Mouse (Mus musculus) liver, embryonic 11.5 days (tissue): ENCODE results near the gene A1cf. TPM values are rescaled to one million over a fixed set of nuclear protein-coding genes. Genes with fewer than 3 reads are reported as not detected.
A peak's percentile ranks its signal among the peaks of the same experiment; 100 is the strongest.

Source experiments
- ATAC-seq: fragments of 200-750 bp; cut with Nextera tagmentation; replicated peaks from 2 replicates; pipeline ENCODE4 v1.8.0; 2017; ENCODE audit warnings: moderate number of reproducible peaks, mild to moderate bottlenecking, moderate TSS enrichment, moderate library complexity; ENCODE audit not compliant: low FRiP score
- DNase-seq: peaks from one replicate; pipeline ENCODE4 v3.0.0-alpha.2; 2017; ENCODE audit warnings: low spot score
- H3K27ac ChIP-seq: fragments of 300-500 bp; sonication (generic); 2 replicates; pipeline ENCODE4 v1.5.1; 2014; ENCODE audit warnings: mild to moderate bottlenecking, low read depth, low read length, control low read depth
- H3K27me3 ChIP-seq: fragments of 300-500 bp; sonication (generic); replicated peaks from 2 replicates; pipeline ENCODE4 v1.6.1; 2014; ENCODE audit warnings: low read length, mixed read lengths; ENCODE audit not compliant: control insufficient read depth, insufficient read depth
- H3K36me3 ChIP-seq: fragments of 300-500 bp; sonication (generic); 2 replicates; pipeline ENCODE4 v1.6.1; 2014; ENCODE audit warnings: mild to moderate bottlenecking, low read length, moderate library complexity, mixed read lengths; ENCODE audit not compliant: control insufficient read depth, insufficient read depth
- H3K4me1 ChIP-seq: fragments of 300-500 bp; sonication (generic); replicated peaks from 2 replicates; pipeline ENCODE4 v1.6.1; 2014; ENCODE audit warnings: low read length, mixed read lengths; ENCODE audit not compliant: control insufficient read depth, insufficient read depth
- H3K4me2 ChIP-seq: fragments of 300-500 bp; sonication (generic); 2 replicates; pipeline ENCODE4 v1.6.1; 2014; ENCODE audit warnings: mild to moderate bottlenecking, control low read depth, moderate library complexity
- H3K4me3 ChIP-seq: fragments of 300-500 bp; sonication (generic); 2 replicates; pipeline ENCODE4 v1.5.1; 2014; ENCODE audit warnings: low read depth, low read length, control low read depth
- H3K9ac ChIP-seq: fragments of 300-500 bp; sonication (generic); 2 replicates; pipeline ENCODE4 v1.6.1; 2014; ENCODE audit warnings: low read depth, low read length, control low read depth
- H3K9me3 ChIP-seq: fragments of 300-500 bp; sonication (generic); 2 replicates; pipeline ENCODE4 v1.6.1; 2016; ENCODE audit warnings: low read length, inconsistent platforms, mixed read lengths; ENCODE audit not compliant: control insufficient read depth
- WGBS: fragments of 180-500 bp; shearing (Covaris S2); extraction: QIAGEN DNeasy Blood & Tissue Kit; methylation state at CpG from one replicate; pipeline ENCODE4 v1.1.7; 2014; 5-methylcytosine and 5-hydroxymethylcytosine counted together
- polyA plus RNA-seq: library from polyadenylated mRNA; unstranded; fragments of >200 nt; fragmentation: Nextera tagmentation; extraction: Ambion mirVana; gene quantifications from 2 replicates; pipeline ENCODE4 v1.2.1, GENCODE M21; 2014

The A1cf gene
- polyA plus RNA-seq, 1 experiment from 2014 or later = 11.1 TPM

DNA sequence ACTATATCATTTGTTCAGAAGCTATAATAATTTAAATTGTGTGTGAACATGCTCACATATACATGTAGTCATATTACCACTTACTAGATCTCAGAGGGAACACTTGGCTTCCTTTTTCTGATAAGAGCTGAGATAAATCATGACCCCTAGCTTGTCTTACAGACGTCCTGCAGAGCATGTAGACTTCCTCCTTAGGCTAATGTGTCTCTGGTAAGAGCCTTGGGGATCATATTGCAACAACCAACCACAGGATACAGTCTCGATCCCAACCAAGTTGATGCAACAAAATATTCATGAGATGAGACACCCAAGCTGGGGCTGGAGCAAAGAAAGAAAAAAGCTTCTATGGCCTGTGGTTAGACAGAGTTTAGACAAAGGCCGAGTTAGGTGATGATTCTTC, 94.6 kb downstream of the A1cf start:
- H3K4me2 ChIP-seq = no peak overlapping the region
- H3K36me3 ChIP-seq = no peaks in the 10 kb centered on the region
- H3K27me3 ChIP-seq = no peaks in the 10 kb centered on the region
- no peaks in the 10 kb centered on the region for H3K4me1 ChIP-seq
- no peak for ATAC-seq
- WGBS = 34% methylated on average over 3 of the region's 3 CpGs
- H3K9me3 ChIP-seq = no peaks in the 10 kb centered on the region
- DNase-seq = no peak
- no peak overlapping the region for H3K9ac ChIP-seq
- H3K27ac ChIP-seq = no peak overlapping the region
- H3K4me3 ChIP-seq = no peak overlapping the region

- Histone ChIP-seq H3K27me3 (no peaks in the 10 kb centered on the region), H3K36me3 (no peaks in the 10 kb centered on the region), H3K9me3 (no peaks in the 10 kb centered on the region), H3K4me3 (no peak overlapping the region), H3K4me1 (no peaks in the 10 kb centered on the region), H3K27ac (no peak overlapping the region), H3K9ac (no peak overlapping the region), H3K4me2 (no peak overlapping the region)
- 49% methylated on average over 5 of the region's 5 CpGs for WGBS
- DNase-seq = no peak
- ATAC-seq = no peak
Measured at GRCm38 (mm10) chr19:31967933-31968532, 99.5 kb downstream of the A1cf start.

GRCm38 (mm10) chr19:31971405-31971804, 102.8 kb downstream of the A1cf start:
- Histone ChIP-seq H3K27me3 (no peaks in the 10 kb centered on the region), H3K4me3 (no peak overlapping the region), H3K36me3 (no peaks in the 10 kb centered on the region), H3K27ac (no peak overlapping the region), H3K4me2 (no peak overlapping the region), H3K9me3 (no peaks in the 10 kb centered on the region), H3K4me1 (no peaks in the 10 kb centered on the region), H3K9ac (no peak overlapping the region)
- DNase-seq (no peak), ATAC-seq (no peak)
- 44% methylated on average over 3 of the region's 3 CpGs for WGBS

- Histone ChIP-seq H3K4me1 (no peaks in the 10 kb centered on the region), H3K27ac (no peak overlapping the region), H3K36me3 (no peaks in the 10 kb centered on the region), H3K4me3 (no peak overlapping the region), H3K27me3 (no peaks in the 10 kb centered on the region), H3K9ac (no peak overlapping the region), H3K4me2 (no peak overlapping the region), H3K9me3 (no peaks in the 10 kb centered on the region)
- DNase-seq (peak; percentile 71), ATAC-seq (no peak; the same call in 1 of the 2 replicates)
- 12% methylated on average over 6 of the region's 6 CpGs for WGBS
Measured at GRCm38 (mm10) chr19:31971998-31972397, 103.4 kb downstream of the A1cf start.

GRCm38 (mm10) chr19:31975882-31976281, 107.3 kb downstream of the A1cf start:
- ATAC-seq = no peak
- Histone ChIP-seq H3K9ac (no peak overlapping the region), H3K27ac (no peak overlapping the region), H3K4me2 (no peak overlapping the region), H3K4me1 (no peaks in the 10 kb centered on the region), H3K9me3 (no peaks in the 10 kb centered on the region), H3K4me3 (no peak overlapping the region), H3K36me3 (no peaks in the 10 kb centered on the region), H3K27me3 (no peaks in the 10 kb centered on the region)
- WGBS = 49% methylated on average over 2 of the region's 2 CpGs
- no peak for DNase-seq

DNA sequence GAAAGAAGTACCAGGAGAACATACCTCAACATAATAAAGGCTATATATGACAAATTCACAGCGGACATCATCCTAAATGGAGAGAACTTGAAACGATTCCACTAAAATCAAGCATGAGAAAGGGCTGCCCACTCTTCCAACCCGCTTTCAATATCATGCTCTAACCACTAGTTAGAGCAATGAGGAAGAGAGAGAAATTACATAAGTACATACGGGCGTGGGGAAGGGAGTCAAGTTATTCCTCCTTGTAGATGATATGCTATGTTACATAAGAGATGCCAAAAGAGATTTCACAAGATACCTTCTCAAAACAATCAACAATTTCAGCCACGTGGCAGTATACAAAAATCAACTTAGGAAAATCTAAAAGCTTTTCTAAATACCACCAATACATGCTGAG, 122.5 kb downstream of the A1cf start:
- no peak for ATAC-seq
- no peak overlapping the region for H3K27ac ChIP-seq
- H3K9me3 ChIP-seq = no peaks in the 10 kb centered on the region
- WGBS = 84% methylated on average over 6 of the region's 6 CpGs
- DNase-seq = no peak
- H3K27me3 ChIP-seq = no peaks in the 10 kb centered on the region
- H3K4me2 ChIP-seq = no peak overlapping the region
- H3K36me3 ChIP-seq = no peaks in the 10 kb centered on the region
- no peak overlapping the region for H3K9ac ChIP-seq
- H3K4me1 ChIP-seq = no peaks in the 10 kb centered on the region
- no peak overlapping the region for H3K4me3 ChIP-seq

GRCm38 (mm10) chr19:31996916-31997315, 128.4 kb downstream of the A1cf start:
- 88% methylated on average over 3 of the region's 3 CpGs for WGBS
- ATAC-seq (no peak), DNase-seq (no peak)
- H3K27me3 ChIP-seq = no peaks in the 10 kb centered on the region
- no peaks in the 10 kb centered on the region for H3K36me3 ChIP-seq
- H3K4me2 ChIP-seq = no peak overlapping the region
- no peak overlapping the region for H3K9ac ChIP-seq
- H3K27ac ChIP-seq = no peak overlapping the region
- no peak overlapping the region for H3K4me3 ChIP-seq
- H3K4me1 ChIP-seq = no peaks in the 10 kb centered on the region
- H3K9me3 ChIP-seq = no peaks in the 10 kb centered on the region

Other genes starting within 250 kb of the A1cf start
- gene Prkg1, start 103.7 kb upstream of the A1cf start, polyA plus RNA-seq = 1.9 and 2.2 TPM in 2 replicates
- 0.61 and 1.0 TPM in 2 replicates for gene Asah2, start 239.4 kb downstream of the A1cf start, polyA plus RNA-seq